Mouse (Mus musculus): ENCODE measurements at regions not wholly inside any gene's neighbourhood (a gene's known extent, or its start where the extent isn't known, plus 50 kb on each side); places are given as distances from the start of the nearest gene placed in this dataset.

DNA sequence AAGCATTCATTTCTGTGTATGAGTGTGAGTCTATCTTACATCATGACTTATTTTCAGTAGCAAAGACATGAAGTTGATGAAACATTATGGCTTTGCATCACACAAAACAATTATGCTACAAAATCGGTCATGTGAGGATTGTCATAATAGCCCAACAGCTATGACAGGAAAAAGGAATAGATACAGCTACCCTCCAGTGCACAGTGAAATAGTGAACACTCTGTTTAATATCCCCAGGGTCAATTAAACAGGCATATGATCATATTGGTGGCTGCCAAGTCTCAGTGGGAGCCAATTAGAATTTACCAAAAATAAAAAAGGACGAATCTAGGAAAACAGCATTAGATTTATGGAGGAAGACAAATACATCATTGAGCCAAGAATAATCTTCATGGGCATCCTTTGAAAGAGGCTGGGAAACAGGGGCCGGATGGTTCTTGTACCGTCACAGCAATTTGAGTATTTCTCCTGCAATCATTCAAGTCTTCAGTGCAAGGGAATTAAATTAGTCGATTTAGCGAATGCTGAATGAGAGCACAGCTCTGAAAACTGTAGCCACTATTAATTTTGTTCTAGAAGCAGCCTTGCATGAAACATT lies 123.8 kb upstream of the Etl4 start:
- no peak overlapping the region for H3K27ac ChIP-seq (replicated peaks; ENCODE audit: low read depth, low read length)
- H3K4me3 ChIP-seq (replicated peaks; ENCODE audit: low read depth, low read length) = no peak overlapping the region
- WGBS = 83% methylated on average over 6 of the region's 6 CpGs
- DNase-seq = no peak
- no peaks in the 10 kb centered on the region for H3K9me3 ChIP-seq (ENCODE audit: control insufficient read depth, low read length)
- no peaks in the 10 kb centered on the region for H3K36me3 ChIP-seq (ENCODE audit: control insufficient read depth, insufficient read depth, low read length)
- no peaks in the 10 kb centered on the region for H3K4me1 ChIP-seq (ENCODE audit: control insufficient read depth, insufficient read depth, low read length)
- no peak overlapping the region for H3K4me2 ChIP-seq (ENCODE audit: low read length)
- H3K9ac ChIP-seq (replicated peaks; ENCODE audit: low read length) = no peak overlapping the region
- H3K27me3 ChIP-seq (ENCODE audit: control insufficient read depth, insufficient read depth, low read length) = no peaks in the 10 kb centered on the region
- no peak for ATAC-seq (ENCODE audit: low FRiP score, low TSS enrichment)

GRCm38 (mm10) chr2:19792177-19792576 lies 117.4 kb upstream of the Etl4 start:
- DNase-seq (no peak), ATAC-seq (ENCODE audit: low FRiP score, low TSS enrichment) (no peak)
- H3K4me2 ChIP-seq (ENCODE audit: low read length) = no peak overlapping the region
- H3K27ac ChIP-seq (replicated peaks; ENCODE audit: low read depth, low read length) = no peak overlapping the region
- no peak overlapping the region for H3K9ac ChIP-seq (replicated peaks; ENCODE audit: low read length)
- H3K9me3 ChIP-seq (ENCODE audit: control insufficient read depth, low read length) = no peaks in the 10 kb centered on the region
- no peaks in the 10 kb centered on the region for H3K27me3 ChIP-seq (ENCODE audit: control insufficient read depth, insufficient read depth, low read length)
- WGBS = 79% methylated on average over 6 of the region's 6 CpGs
- H3K4me1 ChIP-seq (ENCODE audit: control insufficient read depth, insufficient read depth, low read length) = no peaks in the 10 kb centered on the region
- H3K4me3 ChIP-seq (replicated peaks; ENCODE audit: low read depth, low read length) = no peak overlapping the region
- H3K36me3 ChIP-seq (ENCODE audit: control insufficient read depth, insufficient read depth, low read length) = no peaks in the 10 kb centered on the region

- DNase-seq (no peak), ATAC-seq (ENCODE audit: low FRiP score, low TSS enrichment) (peak; percentile 34; the same call in 1 of the 2 replicates)
- H3K27ac ChIP-seq (replicated peaks; ENCODE audit: low read depth, low read length) = no peak overlapping the region
- H3K4me1 ChIP-seq (ENCODE audit: control insufficient read depth, insufficient read depth, low read length) = no peaks in the 10 kb centered on the region
- H3K4me2 ChIP-seq (ENCODE audit: low read length) = no peak overlapping the region
- H3K27me3 ChIP-seq (ENCODE audit: control insufficient read depth, insufficient read depth, low read length) = no peaks in the 10 kb centered on the region
- no peak overlapping the region for H3K9ac ChIP-seq (replicated peaks; ENCODE audit: low read length)
- no peaks in the 10 kb centered on the region for H3K9me3 ChIP-seq (ENCODE audit: control insufficient read depth, low read length)
- H3K36me3 ChIP-seq (ENCODE audit: control insufficient read depth, insufficient read depth, low read length) = no peaks in the 10 kb centered on the region
- no peak overlapping the region for H3K4me3 ChIP-seq (replicated peaks; ENCODE audit: low read depth, low read length)
- 16% methylated on average over 2 of the region's 2 CpGs for WGBS
These were observed 112.8 kb upstream of the Etl4 start for GRCm38 (mm10) chr2:19796790-19797189.

Data from midbrain, embryonic 14.5 days (tissue).